Mouse (Mus musculus): ENCODE measurements around the gene Clspn. TPM values are rescaled to one million over a fixed set of nuclear protein-coding genes. Genes with fewer than 3 reads are reported as not detected.
"Not testable (repeated sequence)": the region's sequence is repeated elsewhere in the genome, so short reads cannot be mapped to it uniquely, and the experiment has no call there.

The Clspn gene
- polyA plus RNA-seq, 1 experiment: 0.53 TPM

GRCm38 (mm10) chr4:126526828-126527227 is 29.9 kb upstream of the Clspn start:
- no peak overlapping the region for H3K27ac ChIP-seq (ENCODE audit: insufficient read depth, low read depth, low read length)
- 96% methylated on average over 5 of the region's 5 CpGs for WGBS
- H3K4me3 ChIP-seq (ENCODE audit: low read depth, low read length): no peak overlapping the region
- no peak for TF ChIP-seq POLR2A (IDR thresholded peaks at IDR 0.05; ENCODE audit: low read depth, low read length)
- no peaks in the 10 kb centered on the region for H3K4me1 ChIP-seq (ENCODE audit: control insufficient read depth, insufficient read depth, insufficient read length, low read length)
- H3K36me3 ChIP-seq (ENCODE audit: control insufficient read depth, insufficient read depth, low read length): no peaks in the 10 kb centered on the region
- H3K27me3 ChIP-seq (ENCODE audit: control insufficient read depth, insufficient read depth, low read length): no peaks in the 10 kb centered on the region

GRCm38 (mm10) chr4:126532292-126532691 is 24.4 kb upstream of the Clspn start:
- H3K27ac ChIP-seq (ENCODE audit: insufficient read depth, low read depth, low read length): no peak overlapping the region
- 61% methylated on average over 5 of the region's 5 CpGs for WGBS
- H3K36me3 ChIP-seq (ENCODE audit: control insufficient read depth, insufficient read depth, low read length): no peaks in the 10 kb centered on the region
- no peaks in the 10 kb centered on the region for H3K4me1 ChIP-seq (ENCODE audit: control insufficient read depth, insufficient read depth, insufficient read length, low read length)
- 0 out of 2 replicates have a peak, but pooled peaks cover 8% of the 10 kb centered on the region for H3K27me3 ChIP-seq (ENCODE audit: control insufficient read depth, insufficient read depth, low read length)
- TF ChIP-seq POLR2A (IDR thresholded peaks at IDR 0.05; ENCODE audit: low read depth, low read length) (no peak), CTCF (IDR thresholded peaks at IDR 0.05; ENCODE audit: extremely low read depth, insufficient read length, insufficient replicate concordance, low read depth, low read length) (no peak)
- peak overlapping the region; percentile 98; the same call in 1 of the 2 replicates for H3K4me3 ChIP-seq (ENCODE audit: low read depth, low read length)

- under 1% methylated on average over 116 of the region's 120 CpGs for WGBS
- Histone ChIP-seq H3K4me1 (ENCODE audit: control insufficient read depth, insufficient read depth, insufficient read length, low read length) (no peaks in the 10 kb centered on the region), H3K27me3 (ENCODE audit: control insufficient read depth, insufficient read depth, low read length) (0 out of 2 replicates have a peak, but pooled peaks cover 8% of the 10 kb centered on the region), H3K27ac (ENCODE audit: insufficient read depth, low read depth, low read length) (no peak within 1 kb of the TSS), H3K4me3 (ENCODE audit: low read depth, low read length) (peak within 1 kb of the TSS; percentile 98), H3K36me3 (ENCODE audit: control insufficient read depth, insufficient read depth, low read length) (no peaks in the 10 kb centered on the region)
- TF ChIP-seq POLR2A (IDR thresholded peaks at IDR 0.05; ENCODE audit: low read depth, low read length): no peak
- TF ChIP-seq CTCF (IDR thresholded peaks at IDR 0.05; ENCODE audit: extremely low read depth, insufficient read length, insufficient replicate concordance, low read depth, low read length): no peak
Measured at GRCm38 (mm10) chr4:126532827-126533728, 23.7 kb upstream of the Clspn start, which contains the start of gene Ago4. Gene Ago4 (minus strand): TSS chr4:126533472.

- WGBS: 15% methylated on average over 7 of the region's 7 CpGs
- H3K4me1 ChIP-seq (ENCODE audit: control insufficient read depth, insufficient read depth, insufficient read length, low read length): no peaks in the 10 kb centered on the region
- no peaks in the 10 kb centered on the region for H3K36me3 ChIP-seq (ENCODE audit: control insufficient read depth, insufficient read depth, low read length)
- TF ChIP-seq CTCF (IDR thresholded peaks at IDR 0.05; ENCODE audit: extremely low read depth, insufficient read length, insufficient replicate concordance, low read depth, low read length) (no peak), POLR2A (IDR thresholded peaks at IDR 0.05; ENCODE audit: low read depth, low read length) (no peak)
- no peak overlapping the region for H3K27ac ChIP-seq (ENCODE audit: insufficient read depth, low read depth, low read length)
- H3K27me3 ChIP-seq (ENCODE audit: control insufficient read depth, insufficient read depth, low read length): 0 out of 2 replicates have a peak, but pooled peaks cover 8% of the 10 kb centered on the region
- H3K4me3 ChIP-seq (ENCODE audit: low read depth, low read length): peak overlapping the region; percentile 98
Measured at GRCm38 (mm10) chr4:126533729-126534070, 23.0 kb upstream of the Clspn start.

- not testable (repeated sequence) for H3K27me3 ChIP-seq (ENCODE audit: control insufficient read depth, insufficient read depth, low read length); H3K4me1 ChIP-seq (ENCODE audit: control insufficient read depth, insufficient read depth, insufficient read length, low read length); H3K36me3 ChIP-seq (ENCODE audit: control insufficient read depth, insufficient read depth, low read length); H3K27ac ChIP-seq (ENCODE audit: insufficient read depth, low read depth, low read length); H3K4me3 ChIP-seq (ENCODE audit: low read depth, low read length)
- WGBS: 93% methylated on average over 7 of the region's 7 CpGs
Measured at GRCm38 (mm10) chr4:126535631-126536030, 21.1 kb upstream of the Clspn start.

GRCm38 (mm10) chr4:126536865-126537264 is 19.9 kb upstream of the Clspn start:
- Histone ChIP-seq H3K4me3 (ENCODE audit: low read depth, low read length) (no peak overlapping the region), H3K27ac (ENCODE audit: insufficient read depth, low read depth, low read length) (no peak overlapping the region), H3K4me1 (ENCODE audit: control insufficient read depth, insufficient read depth, insufficient read length, low read length) (no peaks in the 10 kb centered on the region), H3K36me3 (ENCODE audit: control insufficient read depth, insufficient read depth, low read length) (no peaks in the 10 kb centered on the region), H3K27me3 (ENCODE audit: control insufficient read depth, insufficient read depth, low read length) (0 out of 2 replicates have a peak, but pooled peaks cover 8% of the 10 kb centered on the region)
- TF ChIP-seq POLR2A (IDR thresholded peaks at IDR 0.05; ENCODE audit: low read depth, low read length): no peak
- no peak for TF ChIP-seq CTCF (IDR thresholded peaks at IDR 0.05; ENCODE audit: extremely low read depth, insufficient read length, insufficient replicate concordance, low read depth, low read length)
- 60% methylated on average over 5 of the region's 5 CpGs for WGBS

- Histone ChIP-seq H3K36me3 (ENCODE audit: control insufficient read depth, insufficient read depth, low read length) (no peaks in the 10 kb centered on the region), H3K4me3 (ENCODE audit: low read depth, low read length) (no peak overlapping the region), H3K27me3 (ENCODE audit: control insufficient read depth, insufficient read depth, low read length) (no peaks in the 10 kb centered on the region), H3K27ac (ENCODE audit: insufficient read depth, low read depth, low read length) (no peak overlapping the region), H3K4me1 (ENCODE audit: control insufficient read depth, insufficient read depth, insufficient read length, low read length) (no peaks in the 10 kb centered on the region)
- TF ChIP-seq POLR2A (IDR thresholded peaks at IDR 0.05; ENCODE audit: low read depth, low read length): no peak
- TF ChIP-seq CTCF (IDR thresholded peaks at IDR 0.05; ENCODE audit: extremely low read depth, insufficient read length, insufficient replicate concordance, low read depth, low read length): no peak
- WGBS: 23% methylated on average over 3 of the region's 3 CpGs
Measured at GRCm38 (mm10) chr4:126540487-126541071, 16.2 kb upstream of the Clspn start.
